Mouse (Mus musculus): ENCODE data around the gene Stard7. TPM values are rescaled to one million over a fixed set of nuclear protein-coding genes. Genes with fewer than 3 reads are reported as not detected.

Gene Stard7
- 45.3 and 78.6 TPM in 2 replicates for polyA plus RNA-seq (2015; fragmentation: Nextera tagmentation; extraction: Ambion mirVana)

GRCm38 (mm10) chr2:127269491-127270299, at the start of gene Stard7:
Gene Stard7 (plus strand): TSS chr2:127270218.

GRCm38 (mm10) chr2:127247592-127248333, 22.3 kb upstream of the Stard7 start, which contains the start of the genes Ciao1 and Tmem127:
Gene Ciao1 (minus strand): TSS chr2:127247816.
Gene Tmem127 (plus strand): TSS chr2:127247908.

GRCm38 (mm10) chr2:127335767-127336496, 65.9 kb downstream of the Stard7 start, which contains the start of gene Dusp2:
Gene Dusp2 (plus strand): TSS chr2:127336159.

GRCm38 (mm10) chr2:127338416-127338815, 68.4 kb downstream of the Stard7 start, which contains the start of gene Astl:
Gene Astl (plus strand): TSS chr2:127338639.

Other genes with a start within 250 kb of the Stard7 start
- gene Blvra, start 199.6 kb upstream of the Stard7 start, polyA plus RNA-seq (2015; fragmentation: Nextera tagmentation; extraction: Ambion mirVana): 52.9 and 55.5 TPM in 2 replicates
- gene Ncaph, start 136.3 kb upstream of the Stard7 start, polyA plus RNA-seq (2015; fragmentation: Nextera tagmentation; extraction: Ambion mirVana): 15.4 and 18.2 TPM in 2 replicates
- gene Itpripl1, start 126.8 kb upstream of the Stard7 start, polyA plus RNA-seq (2015; fragmentation: Nextera tagmentation; extraction: Ambion mirVana): 10.5 and 11.5 TPM in 2 replicates
- 4.8 and 5.7 TPM in 2 replicates for gene 1810024B03Rik, start 61.9 kb upstream of the Stard7 start, polyA plus RNA-seq (2015; fragmentation: Nextera tagmentation; extraction: Ambion mirVana)
- gene Snrnp200, start 61.8 kb upstream of the Stard7 start, polyA plus RNA-seq (2015; fragmentation: Nextera tagmentation; extraction: Ambion mirVana): 18.6 and 21.2 TPM in 2 replicates
- gene Ciao1, start 22.4 kb upstream of the Stard7 start, polyA plus RNA-seq (2015; fragmentation: Nextera tagmentation; extraction: Ambion mirVana): 70.2 and 86.0 TPM in 2 replicates
- gene Tmem127, start 22.3 kb upstream of the Stard7 start, polyA plus RNA-seq (2015; fragmentation: Nextera tagmentation; extraction: Ambion mirVana): 32.7 and 33.1 TPM in 2 replicates
- 2.6 TPM in 2 replicates for gene Dusp2, start 65.9 kb downstream of the Stard7 start, polyA plus RNA-seq (2015; fragmentation: Nextera tagmentation; extraction: Ambion mirVana)
- not detected in 2 replicates for gene Astl, start 68.4 kb downstream of the Stard7 start, polyA plus RNA-seq (2015; fragmentation: Nextera tagmentation; extraction: Ambion mirVana)
- 1.6 and 1.9 TPM in 2 replicates for gene Adra2b, start 93.0 kb downstream of the Stard7 start, polyA plus RNA-seq (2015; fragmentation: Nextera tagmentation; extraction: Ambion mirVana)
- gene Gpat2, start 155.0 kb downstream of the Stard7 start, polyA plus RNA-seq (2015; fragmentation: Nextera tagmentation; extraction: Ambion mirVana): 0.12 and 0.17 TPM in 2 replicates
- 52.3 and 83.2 TPM in 2 replicates for gene Fahd2a, start 174.3 kb downstream of the Stard7 start, polyA plus RNA-seq (2015; fragmentation: Nextera tagmentation; extraction: Ambion mirVana)

Data from adrenal gland, postnatal 0 days (tissue).